Comparison of ENCODE assay signal across 27 mouse cellular contexts in the genomic region with DNA sequence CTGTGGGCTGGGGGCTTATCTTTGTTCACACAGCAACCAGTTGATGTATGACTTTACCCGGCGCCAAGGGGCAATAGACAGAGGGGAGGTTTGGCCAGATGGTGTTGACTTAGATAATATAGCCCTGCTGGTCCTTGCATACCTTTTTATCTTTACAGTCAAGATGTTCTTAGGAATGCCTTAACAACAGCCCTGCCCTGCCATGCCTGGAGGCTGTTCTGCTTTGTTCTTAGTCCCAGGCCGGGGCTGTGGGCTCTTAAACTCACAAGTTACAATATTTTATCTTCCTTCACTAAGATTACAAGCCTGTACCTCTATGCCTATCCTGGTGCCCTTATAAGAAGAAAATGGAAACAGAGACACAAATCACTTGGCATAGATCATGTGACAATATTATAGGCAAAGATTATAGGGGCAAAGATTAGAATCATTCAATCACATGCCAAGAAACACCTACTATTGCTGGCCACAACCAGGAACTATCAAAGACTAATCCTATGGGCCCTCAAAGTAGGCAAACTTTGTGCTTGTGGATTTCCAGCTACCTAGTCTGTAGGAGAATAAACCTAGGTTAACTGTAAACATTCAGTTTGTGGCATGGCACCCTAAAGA. TPM values are rescaled to one million over a fixed set of nuclear protein-coding genes. Genes with fewer than 3 reads are reported as not detected.
A peak's percentile ranks its signal among the peaks of the same experiment; 100 is the strongest.
DNase-seq lines count a peak whose midpoint lies in the region; ATAC-seq lines count a peak whose summit lies in the region.
"Had no signal": no experiment of that assay in that cellular context is flagged by ENCODE, and none has a peak within 500 bp of the region (broad histone marks: within the 10 kb centered on the region; RNA-seq: fewer than 3 reads in every experiment).

No protein-coding gene starts in this region.

- no peak overlapping the region for H3K9ac ChIP-seq in heart, embryonic 12.5 days
- H3K9ac ChIP-seq in liver, embryonic 16.5 days (ENCODE audit: low read depth, low read length) = no peak overlapping the region
- H3K9ac ChIP-seq: forebrain, postnatal 0 days; heart, embryonic 13.5 days; hindbrain, embryonic 13.5 days; limb, embryonic 12.5 days; neural tube, embryonic 12.5 days had no signal

- H3K4me1 ChIP-seq in heart, embryonic 12.5 days (replicated peaks) = peaks cover 16% of the 10 kb centered on the region; the same call in 1 of the 2 replicates
- peaks cover 12% of the 10 kb centered on the region for H3K4me1 ChIP-seq in liver, embryonic 16.5 days (ENCODE audit: control insufficient read depth, low read depth, low read length)
- H3K4me1 ChIP-seq: embryonic facial prominence, embryonic 10.5 days; hindbrain, embryonic 13.5 days; limb, embryonic 12.5 days; megakaryocyte, embryonic 14.5 days; neural tube, embryonic 12.5 days had no signal

- ATAC-seq in heart, embryonic 12.5 days (ENCODE audit: insufficient number of reproducible peaks, low FRiP score) = no peak
- ATAC-seq in liver, embryonic 16.5 days (ENCODE audit: low read depth) = peak; percentile 65
- ATAC-seq: forebrain, postnatal 0 days had no signal

- no peaks in the 10 kb centered on the region for H3K27me3 ChIP-seq in heart, embryonic 12.5 days (replicated peaks)
- H3K27me3 ChIP-seq in liver, embryonic 16.5 days (ENCODE audit: control insufficient read depth, insufficient read depth, low read depth, low read length) = no peaks in the 10 kb centered on the region
- H3K27me3 ChIP-seq: heart, embryonic 13.5 days; hindbrain, embryonic 13.5 days; limb, embryonic 12.5 days; megakaryocyte, embryonic 14.5 days; neural tube, embryonic 12.5 days had no signal

- no peak overlapping the region for H3K4me3 ChIP-seq in heart, embryonic 12.5 days
- H3K4me3 ChIP-seq in liver, embryonic 16.5 days (ENCODE audit: low read depth, low read length) = no peak overlapping the region
- H3K4me3 ChIP-seq: embryonic facial prominence, embryonic 10.5 days; gastrocnemius, adult 2 months; heart, embryonic 13.5 days; hindbrain, embryonic 13.5 days; limb, embryonic 12.5 days; megakaryocyte, embryonic 14.5 days; neural tube, embryonic 12.5 days had no signal

- WGBS in heart, embryonic 12.5 days = 11% methylated on average over 3 of the region's 3 CpGs
- 17% methylated on average over 3 of the region's 3 CpGs for WGBS in liver, embryonic 16.5 days (ENCODE audit: insufficient replicate concordance)

- H3K27ac ChIP-seq in heart, embryonic 12.5 days (ENCODE audit: poor library complexity, severe bottlenecking) = peak overlapping the region; percentile 18
- peak overlapping the region; percentile 70 for H3K27ac ChIP-seq in liver, embryonic 16.5 days (ENCODE audit: low read length)
- H3K27ac ChIP-seq: embryonic facial prominence, embryonic 10.5 days; gastrocnemius, adult 2 months; heart, embryonic 13.5 days; hindbrain, embryonic 13.5 days; limb, embryonic 12.5 days; neural tube, embryonic 12.5 days had no signal

- H3K9me3 ChIP-seq in heart, embryonic 12.5 days (replicated peaks) = no peaks in the 10 kb centered on the region
- H3K9me3 ChIP-seq in liver, embryonic 16.5 days (replicated peaks; ENCODE audit: control insufficient read depth, low read length) = no peaks in the 10 kb centered on the region
- H3K9me3 ChIP-seq: embryonic facial prominence, embryonic 10.5 days; heart, embryonic 13.5 days; hindbrain, embryonic 13.5 days; limb, embryonic 12.5 days; megakaryocyte, embryonic 14.5 days; neural tube, embryonic 12.5 days had no signal

- H3K4me2 ChIP-seq in heart, embryonic 12.5 days = no peak overlapping the region
- H3K4me2 ChIP-seq in liver, embryonic 16.5 days (ENCODE audit: low read depth, low read length) = no peak overlapping the region
- H3K4me2 ChIP-seq: heart, embryonic 13.5 days; hindbrain, embryonic 13.5 days; limb, embryonic 12.5 days; neural tube, embryonic 12.5 days had no signal

- no peak for DNase-seq in heart, postnatal 4 days
- DNase-seq in liver = peak; percentile 67
- no peak for DNase-seq in frontal cortex, postnatal 25 days (ENCODE audit: low spot score in 2 of 2)
- DNase-seq in lung, postnatal 14 days = no peak
- DNase-seq in neural tube, embryonic 10.5 days (ENCODE audit: extremely low spot score, low spot score) = no peak
- DNase-seq: adrenal gland, postnatal 36 days; B cell, adult 2 months; cerebellum, adult 9-10 months; forebrain, postnatal 0 days; gastrocnemius, adult 2 months; heart, postnatal 14 days; kidney, adult 9 months; kidney, postnatal 36 days; layer of hippocampus, postnatal 36 days; lung, adult 2 months; midbrain, embryonic 14.5 days; retina, postnatal 1 day; right cerebral cortex, postnatal 25 days; spleen, adult 18-20 months had no signal

- peaks cover 25% of the 10 kb centered on the region for H3K36me3 ChIP-seq in heart, embryonic 12.5 days
- peaks cover 9% of the 10 kb centered on the region for H3K36me3 ChIP-seq in liver, embryonic 16.5 days (ENCODE audit: control insufficient read depth, insufficient read depth)

RNA-seq across cellular contexts. Expression of gene Ipo11, which starts 23.5 kb away (rescaled TPM):
- polyA plus RNA-seq in heart, embryonic 12.5 days (2016; fragmentation: Nextera tagmentation; extraction: Ambion mirVana) = 80.0 and 83.5 TPM in 2 replicates
- total RNA-seq in heart, postnatal 4 days (2021) = 10 to 100 TPM; 36.4 to 41.3 TPM
- polyA plus RNA-seq in liver, embryonic 16.5 days (2015; fragmentation: Nextera tagmentation; extraction: Ambion mirVana) = 24.3 and 28.5 TPM in 2 replicates

RNA-seq across cellular contexts. Expression of gene Dimt1, which starts 33.7 kb away (rescaled TPM):
- polyA plus RNA-seq in heart, embryonic 12.5 days (2016; fragmentation: Nextera tagmentation; extraction: Ambion mirVana) = 33.8 and 37.3 TPM in 2 replicates
- 10 to 100 TPM; 12.8 to 14.1 TPM for total RNA-seq in heart, postnatal 4 days (2021)
- polyA plus RNA-seq in liver, embryonic 16.5 days (2015; fragmentation: Nextera tagmentation; extraction: Ambion mirVana) = 11.1 and 12.8 TPM in 2 replicates
